Mouse (Mus musculus) bone marrow, adult 2 months (tissue): ENCODE results near the gene Ccdc93.

ENCODE experiments used
- CTCF ChIP-seq: fragments of 200-500 bp; IDR thresholded peaks from 2 replicates; pipeline ENCODE4 v1.5.1; 2011; ENCODE audit warnings: low read length, control low read depth; ENCODE audit not compliant: control insufficient read depth, insufficient read depth
- POLR2A ChIP-seq: fragments of 200-500 bp; IDR thresholded peaks from 2 replicates; pipeline ENCODE4 v1.6.1; 2011; ENCODE audit warnings: low read depth, mild to moderate bottlenecking, control low read depth, low read length, borderline replicate concordance; ENCODE audit not compliant: control insufficient read depth

DNA sequence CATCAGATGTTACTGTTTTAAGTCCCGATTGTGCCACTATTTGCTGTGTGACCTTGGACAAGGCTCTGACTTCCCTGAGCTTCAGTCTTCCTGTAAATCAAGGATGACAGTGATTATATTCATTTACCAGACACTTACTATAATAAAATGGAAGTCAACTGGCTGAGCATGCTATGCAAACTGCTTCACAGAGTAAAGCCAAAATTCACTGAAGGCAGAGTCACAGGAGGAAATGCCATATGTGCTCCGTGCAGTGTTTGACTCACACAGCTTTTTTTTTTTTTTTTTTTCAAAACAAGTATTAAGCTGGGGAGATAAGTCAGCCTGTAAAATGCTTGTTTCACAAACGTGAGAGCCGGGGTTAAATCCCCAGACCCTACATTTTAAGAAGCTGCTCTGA lies 34.3 kb upstream of the Ccdc93 start:
- no peak for TF ChIP-seq POLR2A
- TF ChIP-seq CTCF: no peak
